Mouse (Mus musculus) fat pad, adult 2 months (tissue): ENCODE data around the gene Snrpg.
"Not testable (repeated sequence)": the region's sequence is repeated elsewhere in the genome, so short reads cannot be mapped to it uniquely, and the experiment has no call there.

Source experiments
- DNase-seq: peaks from one replicate; pipeline ENCODE4 v3.0.0-alpha.2; 2011; ENCODE audit warnings: low read depth, low spot score; ENCODE audit errors: extremely low read depth

Gene Snrpg

GRCm38 (mm10) chr6:86370764-86371339 is at the start of gene Snrpg:
Gene Snrpg (plus strand): TSS chr6:86371304.
- DNase-seq = no peak

- DNase-seq = no peak
These were observed 49.0 kb upstream of the Snrpg start for GRCm38 (mm10) chr6:86322031-86322563.

GRCm38 (mm10) chr6:86322991-86323390 is 48.1 kb upstream of the Snrpg start:
- no peak for DNase-seq

GRCm38 (mm10) chr6:86324400-86324799 is 46.7 kb upstream of the Snrpg start:
- peak; percentile 47 for DNase-seq

GRCm38 (mm10) chr6:86325646-86326045 is 45.5 kb upstream of the Snrpg start:
- no peak for DNase-seq

- DNase-seq = no peak
These were observed 44.2 kb upstream of the Snrpg start for GRCm38 (mm10) chr6:86326866-86327265.

- DNase-seq = no peak
These were observed 42.7 kb upstream of the Snrpg start for GRCm38 (mm10) chr6:86328369-86328768.

GRCm38 (mm10) chr6:86329943-86330342 is 41.2 kb upstream of the Snrpg start:
- no peak for DNase-seq

- no peak for DNase-seq
These were observed 35.8 kb upstream of the Snrpg start for GRCm38 (mm10) chr6:86335121-86335849.

- no peak for DNase-seq
These were observed 35.2 kb upstream of the Snrpg start for GRCm38 (mm10) chr6:86335860-86336259.

GRCm38 (mm10) chr6:86336340-86336739 is 34.8 kb upstream of the Snrpg start:
- not testable (repeated sequence) for DNase-seq

- no peak for DNase-seq
These were observed 27.4 kb upstream of the Snrpg start for GRCm38 (mm10) chr6:86343656-86344055.

GRCm38 (mm10) chr6:86346063-86346462 is 25.0 kb upstream of the Snrpg start:
- DNase-seq = no peak

GRCm38 (mm10) chr6:86349257-86349656 is 21.8 kb upstream of the Snrpg start:
- DNase-seq = no peak

GRCm38 (mm10) chr6:86354948-86355347 is 16.2 kb upstream of the Snrpg start:
- no peak for DNase-seq

GRCm38 (mm10) chr6:86356956-86357355 is 14.1 kb upstream of the Snrpg start:
- no peak for DNase-seq

GRCm38 (mm10) chr6:86360691-86361090 is 10.4 kb upstream of the Snrpg start:
- no peak for DNase-seq

- no peak for DNase-seq
These were observed 9.7 kb upstream of the Snrpg start for GRCm38 (mm10) chr6:86361373-86361772.

- DNase-seq = no peak
These were observed 6.5 kb upstream of the Snrpg start for GRCm38 (mm10) chr6:86364442-86365141.

- DNase-seq = peak; percentile 69
These were observed 5.6 kb upstream of the Snrpg start, which contains the start of gene Fam136a for GRCm38 (mm10) chr6:86365371-86366124. Gene Fam136a (plus strand): TSS chr6:86365646.
